Mouse (Mus musculus) brain, embryonic 14.5 days (tissue): ENCODE results near the gene Lrrc74a. TPM values are rescaled to one million over a fixed set of nuclear protein-coding genes. Genes with fewer than 3 reads are reported as not detected.

Source experiments
- DNase-seq: peaks from one replicate; pipeline ENCODE4 v3.0.0-alpha.2; 2011; ENCODE audit warnings: low read depth
- CTCF ChIP-seq: fragments of 200-500 bp; IDR thresholded peaks from 2 replicates; pipeline ENCODE4 v1.5.1; 2012; ENCODE audit warnings: inconsistent platforms, mild to moderate bottlenecking, moderate library complexity, borderline replicate concordance; ENCODE audit not compliant: insufficient read depth, insufficient read length; ENCODE audit errors: extremely low read depth
- POLR2A ChIP-seq: fragments of 200-500 bp; IDR thresholded peaks from 2 replicates; pipeline ENCODE4 v1.6.1; 2012; ENCODE audit warnings: mild to moderate bottlenecking, inconsistent platforms, borderline replicate concordance; ENCODE audit not compliant: poor library complexity, insufficient read depth, insufficient read length, severe bottlenecking; ENCODE audit errors: extremely low read depth
- polyA plus RNA-seq: library from polyadenylated mRNA; depleted of rRNA; stranded (reverse); fragments of >200 nt; gene quantifications from 2 replicates; pipeline ENCODE4 v1.2.3, GENCODE M21; 2012

Lrrc74a gene
- polyA plus RNA-seq, 1 experiment, result not detected

- TF ChIP-seq POLR2A, result no peak
- TF ChIP-seq CTCF, result no peak
Measured at GRCm38 (mm10) chr12:86761036-86761435, 26.9 kb downstream of the Lrrc74a start.

DNA sequence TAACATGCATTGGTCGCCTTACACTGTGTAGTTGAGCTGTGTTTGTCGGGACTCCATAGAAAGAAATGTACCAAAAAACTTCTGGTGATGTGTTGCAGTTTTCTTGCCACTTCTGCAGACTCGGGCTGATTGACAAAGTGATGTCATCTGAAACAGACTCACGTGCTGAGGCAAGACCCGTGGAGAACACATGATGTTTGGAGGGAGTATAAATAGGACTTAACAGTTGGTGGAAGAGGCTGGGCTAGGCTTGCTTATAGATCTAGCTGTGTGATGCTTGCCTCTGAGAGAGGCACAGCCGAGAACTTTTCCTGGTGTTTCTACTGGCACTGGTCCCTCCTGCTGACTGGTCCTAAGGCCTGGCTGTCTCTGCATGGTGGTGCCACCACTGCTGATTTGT lies 29.9 kb downstream of the Lrrc74a start:
- no peak for TF ChIP-seq POLR2A
- no peak for TF ChIP-seq CTCF
- no peak for DNase-seq

More at GRCm38 (mm10) chr12:86761036-86761435, 26.9 kb downstream of the Lrrc74a start:
- DNase-seq, result no peak

GRCm38 (mm10) chr12:86766467-86766866 lies 32.3 kb downstream of the Lrrc74a start:
- no peak for TF ChIP-seq CTCF
- no peak for TF ChIP-seq POLR2A
- no peak for DNase-seq

- TF ChIP-seq POLR2A (no peak), CTCF (peak; percentile 87)
- DNase-seq, result peak; percentile 76
Measured at GRCm38 (mm10) chr12:86767868-86768631, 33.9 kb downstream of the Lrrc74a start.

DNA sequence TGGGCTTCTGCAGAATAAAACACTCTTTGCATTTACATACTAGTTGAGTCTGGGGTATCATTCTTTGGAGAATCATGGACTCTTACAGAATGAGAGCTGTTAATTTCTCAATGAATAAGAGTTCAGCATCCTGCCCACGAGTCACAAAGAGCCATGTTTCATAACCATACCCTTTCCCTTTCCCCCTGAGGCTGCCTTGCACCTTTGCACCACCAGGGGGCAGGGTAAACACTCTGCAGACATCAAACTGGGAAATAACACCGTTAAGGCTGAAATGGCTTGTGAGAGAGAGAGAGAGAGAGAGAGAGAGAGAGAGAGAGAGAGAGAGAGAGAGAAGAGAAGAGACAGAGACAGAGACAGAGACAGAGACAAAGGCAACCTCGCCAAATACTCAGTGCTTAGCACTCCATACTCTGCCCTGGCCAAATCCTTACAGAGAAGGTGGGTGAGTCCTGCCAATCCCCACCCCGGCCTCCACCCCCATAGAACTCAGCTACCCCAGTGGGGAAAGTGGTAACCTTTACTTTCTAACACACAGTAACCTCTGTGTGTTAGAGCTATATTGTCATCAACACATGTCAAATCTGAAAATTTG lies 34.9 kb downstream of the Lrrc74a start:
- no peak for TF ChIP-seq POLR2A
- peak; percentile 88 for TF ChIP-seq CTCF
- DNase-seq, result peak; percentile 80

DNA sequence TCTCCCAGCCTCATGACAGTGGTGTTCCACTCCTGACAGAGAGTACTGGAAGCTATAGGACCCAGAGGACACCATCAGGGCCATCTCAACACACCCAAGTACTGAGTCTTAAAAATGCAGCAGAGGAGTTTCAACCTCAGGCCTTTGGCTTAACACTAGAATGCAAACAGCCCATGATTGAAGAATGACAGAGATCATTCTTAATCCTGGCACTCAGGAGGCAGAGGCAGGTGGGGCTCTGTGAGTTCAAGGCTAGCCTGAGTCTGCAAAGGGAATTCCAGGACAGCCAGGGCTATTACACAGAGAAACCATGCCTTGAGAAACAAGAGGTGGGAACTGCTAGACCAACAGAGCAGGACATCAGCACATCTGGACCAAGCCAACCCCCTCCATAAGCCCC lies 35.6 kb downstream of the Lrrc74a start:
- TF ChIP-seq POLR2A, result no peak
- no peak for TF ChIP-seq CTCF
- DNase-seq, result no peak

DNA sequence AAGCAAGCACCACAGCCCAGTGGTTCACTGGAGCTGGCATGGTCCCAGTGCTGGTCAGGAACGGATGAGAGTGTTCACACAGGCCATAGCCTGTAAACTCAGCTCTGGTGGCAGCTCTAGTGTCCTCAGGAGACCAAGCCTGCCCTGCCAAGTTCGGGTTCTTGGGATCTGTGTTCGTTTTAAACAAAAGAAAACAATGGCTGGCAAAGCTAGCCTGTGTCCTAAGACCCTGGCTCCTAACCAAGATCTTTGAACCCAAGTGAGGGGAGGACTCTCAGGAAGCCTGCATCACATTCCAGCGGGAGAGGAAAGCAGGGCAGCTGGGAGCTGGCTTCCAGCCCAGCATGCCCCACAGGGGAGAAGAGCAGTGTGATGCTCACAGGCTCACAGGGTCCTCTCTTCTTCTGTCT lies 36.1 kb downstream of the Lrrc74a start:
- peak; percentile 78 for DNase-seq
- TF ChIP-seq CTCF, result no peak
- no peak for TF ChIP-seq POLR2A

- no peak for DNase-seq
Measured at GRCm38 (mm10) chr12:86770927-86771326, 36.8 kb downstream of the Lrrc74a start.

GRCm38 (mm10) chr12:86771823-86772427 lies 37.8 kb downstream of the Lrrc74a start:
- TF ChIP-seq POLR2A, result no peak
- TF ChIP-seq CTCF, result peak; percentile 96

More at GRCm38 (mm10) chr12:86770927-86771326, 36.8 kb downstream of the Lrrc74a start:
- no peak for TF ChIP-seq CTCF
- TF ChIP-seq POLR2A, result no peak

GRCm38 (mm10) chr12:86772551-86772950 lies 38.4 kb downstream of the Lrrc74a start:
- peak; percentile 63 for DNase-seq
- TF ChIP-seq CTCF (no peak), POLR2A (no peak)

More at GRCm38 (mm10) chr12:86771823-86772427, 37.8 kb downstream of the Lrrc74a start:
- DNase-seq, result peak; percentile 97

GRCm38 (mm10) chr12:86775561-86776280 lies 41.6 kb downstream of the Lrrc74a start:
- TF ChIP-seq CTCF (no peak), POLR2A (no peak)
- DNase-seq, result no peak
